Mouse (Mus musculus): ENCODE results near the gene Gnl3. TPM values are rescaled to one million over a fixed set of nuclear protein-coding genes. Genes with fewer than 3 reads are reported as not detected.

Gene Gnl3
- polyA plus RNA-seq (2015; fragmentation: Nextera tagmentation; extraction: Ambion mirVana): 44.1 and 67.6 TPM in 2 replicates

DNA sequence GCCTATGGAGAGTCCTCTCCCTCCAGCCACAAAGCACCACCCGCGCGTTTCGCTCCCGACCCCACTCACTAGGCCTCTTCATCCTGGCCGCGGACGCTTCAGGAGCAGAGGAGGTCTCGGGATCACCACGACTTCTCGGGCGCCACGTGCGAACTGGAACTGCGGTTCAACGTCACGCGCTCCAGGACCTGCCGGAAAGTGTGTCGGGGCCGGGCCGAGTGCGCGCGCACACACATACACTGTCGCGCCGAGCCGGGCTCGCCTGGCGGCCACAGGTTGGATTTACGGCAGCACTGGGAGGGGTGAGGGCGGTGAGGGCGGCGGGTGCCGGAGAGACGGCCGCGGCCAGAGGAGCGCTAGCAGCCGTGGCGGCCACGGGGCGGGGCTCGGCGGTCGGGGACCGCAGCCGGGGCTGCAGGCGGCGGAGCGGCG, at the start of gene Gnl3, which contains the start of gene Pbrm1:
TSS of gene Gnl3 (minus strand) at position 293 of the 432 bp plus-strand sequence.
TSS of gene Pbrm1 (plus strand) at position 279 of the 432 bp plus-strand sequence.

DNA sequence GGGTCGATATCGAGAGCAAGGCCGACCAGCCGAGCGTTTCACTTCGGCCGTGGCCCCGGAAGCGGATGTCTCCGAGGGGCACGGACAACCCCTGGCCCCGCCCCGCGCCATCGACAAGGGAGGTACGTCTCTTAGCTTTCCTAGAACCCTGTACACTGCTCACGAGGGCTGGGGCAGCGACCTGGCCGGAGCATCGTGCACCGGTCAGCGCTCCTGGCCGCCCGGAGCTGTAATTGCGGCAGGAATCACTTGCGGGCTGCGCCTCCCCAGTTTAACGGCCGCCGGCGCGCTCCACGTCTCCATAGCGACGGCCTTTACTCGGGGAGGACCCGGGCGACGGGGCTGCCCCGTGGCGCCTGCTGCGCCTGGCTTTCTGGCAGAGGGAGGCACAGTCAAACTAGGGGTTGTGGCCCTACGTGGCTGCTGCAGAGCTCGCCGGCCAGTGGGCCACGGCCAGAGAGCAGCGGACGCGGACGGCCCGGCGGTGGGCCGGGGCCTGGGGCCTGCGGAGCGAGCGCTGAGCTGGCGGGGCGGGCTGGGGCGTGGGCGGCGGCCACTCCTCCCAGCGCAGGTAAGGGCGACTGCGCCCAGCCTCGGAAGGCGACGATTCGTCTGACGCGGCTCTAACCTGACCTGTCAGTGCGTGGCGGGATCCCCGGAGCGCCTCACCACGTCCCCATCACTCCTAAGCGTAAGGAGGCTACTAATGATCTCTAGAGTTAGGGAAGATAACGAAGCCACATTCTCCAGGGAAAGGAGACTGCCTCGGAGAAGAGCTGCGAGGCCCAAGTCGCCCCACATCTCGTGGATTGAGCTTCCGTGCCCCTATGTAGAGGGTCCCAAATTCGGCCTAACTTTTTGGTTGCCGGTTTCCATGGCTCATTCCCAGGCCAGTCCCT, 17.4 kb downstream of the Gnl3 start, which contains the start of the genes Glt8d1 and Spcs1:
TSS of gene Glt8d1 (plus strand) at position 94 of the 899 bp plus-strand sequence.
TSS of gene Spcs1 (minus strand) at position 366 of the 899 bp plus-strand sequence.

Other genes with a start within 250 kb of the Gnl3 start
- 13.4 and 14.1 TPM in 2 replicates for gene Tmem110, start 193.6 kb downstream of the Gnl3 start, polyA plus RNA-seq (2015; fragmentation: Nextera tagmentation; extraction: Ambion mirVana)
- 10.4 and 11.5 TPM in 2 replicates for gene Mustn1, start 140.0 kb downstream of the Gnl3 start, polyA plus RNA-seq (2015; fragmentation: Nextera tagmentation; extraction: Ambion mirVana)
- 12.1 and 20.6 TPM in 2 replicates for gene Itih4, start 132.7 kb downstream of the Gnl3 start, polyA plus RNA-seq (2015; fragmentation: Nextera tagmentation; extraction: Ambion mirVana)
- 37.4 and 49.1 TPM in 2 replicates for gene Itih3, start 95.4 kb downstream of the Gnl3 start, polyA plus RNA-seq (2015; fragmentation: Nextera tagmentation; extraction: Ambion mirVana)
- 4.4 and 5.1 TPM in 2 replicates for gene Itih1, start 75.9 kb downstream of the Gnl3 start, polyA plus RNA-seq (2015; fragmentation: Nextera tagmentation; extraction: Ambion mirVana)
- 6.0 and 8.5 TPM in 2 replicates for gene Nek4, start 67.8 kb downstream of the Gnl3 start, polyA plus RNA-seq (2015; fragmentation: Nextera tagmentation; extraction: Ambion mirVana)
- 83.1 and 91.9 TPM in 2 replicates for gene Glt8d1, start 17.8 kb downstream of the Gnl3 start, polyA plus RNA-seq (2015; fragmentation: Nextera tagmentation; extraction: Ambion mirVana)
- gene Spcs1, start 17.5 kb downstream of the Gnl3 start, polyA plus RNA-seq (2015; fragmentation: Nextera tagmentation; extraction: Ambion mirVana): 938 and 1,152 TPM in 2 replicates
- 55.7 and 64.4 TPM in 2 replicates for gene Pbrm1, start within 50 bp of the Gnl3 start, polyA plus RNA-seq (2015; fragmentation: Nextera tagmentation; extraction: Ambion mirVana)
- 228 and 387 TPM in 2 replicates for gene Smim4, start 109.8 kb upstream of the Gnl3 start, polyA plus RNA-seq (2015; fragmentation: Nextera tagmentation; extraction: Ambion mirVana)
- gene Nt5dc2, start 111.9 kb upstream of the Gnl3 start, polyA plus RNA-seq (2015; fragmentation: Nextera tagmentation; extraction: Ambion mirVana): 91.1 and 124 TPM in 2 replicates
- gene Stab1, start 149.5 kb upstream of the Gnl3 start, polyA plus RNA-seq (2015; fragmentation: Nextera tagmentation; extraction: Ambion mirVana): 33.5 and 39.1 TPM in 2 replicates
- gene Tnnc1, start 189.2 kb upstream of the Gnl3 start, polyA plus RNA-seq (2015; fragmentation: Nextera tagmentation; extraction: Ambion mirVana): 5.5 and 6.1 TPM in 2 replicates
- gene Nisch, start 197.8 kb upstream of the Gnl3 start, polyA plus RNA-seq (2015; fragmentation: Nextera tagmentation; extraction: Ambion mirVana): 151 and 183 TPM in 2 replicates
- 1.0 and 1.5 TPM in 2 replicates for gene Sema3g, start 198.7 kb upstream of the Gnl3 start, polyA plus RNA-seq (2015; fragmentation: Nextera tagmentation; extraction: Ambion mirVana)
- 14.6 and 16.4 TPM in 2 replicates for gene Phf7, start 232.2 kb upstream of the Gnl3 start, polyA plus RNA-seq (2015; fragmentation: Nextera tagmentation; extraction: Ambion mirVana)
- gene Bap1, start 232.3 kb upstream of the Gnl3 start, polyA plus RNA-seq (2015; fragmentation: Nextera tagmentation; extraction: Ambion mirVana): 34.6 and 44.1 TPM in 2 replicates